Mouse (Mus musculus) liver, postnatal 0 days (tissue): Measurements from ENCODE around the gene Tnfaip8l1.

Experiments used
- CTCF ChIP-seq: sonication (generic); IDR thresholded peaks from 2 replicates; pipeline ENCODE4 v1.5.1; 2016; ENCODE audit warnings: antibody characterized with exemption, low read depth
- EP300 ChIP-seq: IDR thresholded peaks from 2 replicates; pipeline ENCODE4 v1.6.1; 2016; ENCODE audit warnings: antibody characterized with exemption, low read depth, mild to moderate bottlenecking

DNA sequence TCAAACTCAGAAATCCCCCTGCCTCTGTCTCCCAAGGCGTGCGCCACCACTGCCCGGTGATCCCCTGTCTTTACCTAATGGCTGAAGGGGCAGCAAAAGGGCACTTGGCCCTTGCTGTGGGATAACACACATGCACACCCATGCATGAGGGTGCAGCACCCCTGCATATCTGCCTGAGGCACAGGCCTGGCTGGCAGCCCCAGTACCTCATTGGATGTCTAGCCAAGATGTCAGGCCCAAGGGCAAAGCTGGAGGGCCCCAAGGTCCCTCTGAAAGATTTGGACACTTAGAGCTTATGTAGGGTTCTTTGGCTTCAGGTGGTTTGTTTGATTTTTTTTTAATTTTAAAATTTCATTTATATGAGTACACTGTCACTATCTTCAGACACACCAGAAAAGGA is 13.1 kb downstream of the Tnfaip8l1 start:
- TF ChIP-seq CTCF (no peak), EP300 (no peak)
